In the genomic region with DNA sequence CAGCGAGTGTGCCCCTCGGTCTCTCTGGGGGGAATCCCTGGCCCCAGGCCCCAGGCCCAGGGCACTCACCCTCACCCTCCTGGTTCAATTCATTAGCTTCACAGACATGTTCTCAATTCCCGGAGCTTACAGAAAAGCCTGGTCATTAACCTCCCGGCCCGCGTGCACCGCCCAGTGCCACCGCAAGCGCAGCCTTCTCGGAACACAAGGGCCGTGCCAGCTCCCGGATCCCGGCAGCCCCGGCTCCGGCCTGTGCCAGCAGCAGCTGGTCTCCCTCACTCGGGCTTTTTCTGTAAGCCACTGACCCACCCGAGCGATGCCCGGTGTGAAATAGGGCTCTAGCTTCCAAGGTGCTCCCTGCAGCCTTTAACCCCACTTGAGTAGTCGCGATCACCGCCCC, we compare ENCODE assay signal across 7 mouse cellular contexts. TPM values are rescaled to one million over a fixed set of nuclear protein-coding genes. Genes with fewer than 3 reads are reported as not detected.
DNase-seq lines count a peak whose midpoint lies in the region; ATAC-seq lines count a peak whose summit lies in the region.

No protein-coding gene starts in this region.

- peak; percentile 19 to 32 for DNase-seq in layer of hippocampus, postnatal 10 days (ENCODE audit: low spot score in 2 of 2)
- DNase-seq in layer of hippocampus, adult 11-12 months (ENCODE audit: low spot score) = no peak
- DNase-seq in hindbrain, embryonic 11.5 days (ENCODE audit: low spot score) = peak; percentile 44
- peak; percentile 54 for DNase-seq in midbrain, embryonic 14.5 days
- DNase-seq in MN1 (ENCODE audit: low spot score) = no peak
- DNase-seq in ovary, postnatal 10 days (ENCODE audit: low spot score) = no peak

- H3K27ac ChIP-seq in embryonic facial prominence, embryonic 13.5 days = peak overlapping the region; percentile 72
- H3K27ac ChIP-seq in hindbrain, embryonic 11.5 days (ENCODE audit: low read depth, low read length) = no peak overlapping the region
- no peak overlapping the region for H3K27ac ChIP-seq in midbrain, embryonic 14.5 days (replicated peaks; ENCODE audit: low read depth, low read length)

- H3K9me3 ChIP-seq in embryonic facial prominence, embryonic 13.5 days = no peaks in the 10 kb centered on the region
- H3K9me3 ChIP-seq in hindbrain, embryonic 11.5 days (ENCODE audit: control insufficient read depth, low read length) = no peaks in the 10 kb centered on the region
- no peaks in the 10 kb centered on the region for H3K9me3 ChIP-seq in midbrain, embryonic 14.5 days (ENCODE audit: control insufficient read depth, low read length)

- peaks cover 51% of the 10 kb centered on the region for H3K4me1 ChIP-seq in embryonic facial prominence, embryonic 13.5 days
- peaks cover 4% of the 10 kb centered on the region; the same call in 1 of the 2 replicates for H3K4me1 ChIP-seq in hindbrain, embryonic 11.5 days (replicated peaks; ENCODE audit: control insufficient read depth, insufficient read depth, low read length)
- peaks cover 8% of the 10 kb centered on the region; the same call in 1 of the 2 replicates for H3K4me1 ChIP-seq in midbrain, embryonic 14.5 days (ENCODE audit: control insufficient read depth, insufficient read depth, low read length)

- H3K4me2 ChIP-seq in embryonic facial prominence, embryonic 13.5 days = peak overlapping the region; percentile 55
- peak overlapping the region; percentile 16 for H3K4me2 ChIP-seq in hindbrain, embryonic 11.5 days (replicated peaks; ENCODE audit: low read depth, low read length)
- H3K4me2 ChIP-seq in midbrain, embryonic 14.5 days (ENCODE audit: low read length) = peak overlapping the region; percentile 34

- WGBS in embryonic facial prominence, embryonic 13.5 days = 8% methylated on average over 22 of the region's 22 CpGs
- WGBS in hindbrain, embryonic 11.5 days = 3% methylated on average over 22 of the region's 22 CpGs
- under 1% methylated on average over 22 of the region's 22 CpGs for WGBS in midbrain, embryonic 14.5 days

- ATAC-seq in embryonic facial prominence, embryonic 13.5 days (ENCODE audit: insufficient number of reproducible peaks, insufficient read depth, low FRiP score, low TSS enrichment, low read depth) = no peak; the same call in 1 of the 2 replicates
- no peak for ATAC-seq in hindbrain, embryonic 11.5 days (ENCODE audit: low FRiP score)
- no peak for ATAC-seq in midbrain, embryonic 14.5 days (ENCODE audit: low FRiP score, low TSS enrichment)

- H3K9ac ChIP-seq in embryonic facial prominence, embryonic 13.5 days = peak overlapping the region; percentile 59
- no peak overlapping the region for H3K9ac ChIP-seq in hindbrain, embryonic 11.5 days (ENCODE audit: low read depth, low read length)
- H3K9ac ChIP-seq in midbrain, embryonic 14.5 days (replicated peaks; ENCODE audit: low read length) = 0 out of 2 replicates have a peak overlapping the region, but pooled peaks have one; percentile 23

- H3K4me3 ChIP-seq in embryonic facial prominence, embryonic 13.5 days = peak overlapping the region; percentile 25
- no peak overlapping the region for H3K4me3 ChIP-seq in hindbrain, embryonic 11.5 days (ENCODE audit: low read depth, low read length)
- 0 out of 2 replicates have a peak overlapping the region, but pooled peaks have one; percentile 3 for H3K4me3 ChIP-seq in midbrain, embryonic 14.5 days (replicated peaks; ENCODE audit: low read depth, low read length)

- H3K27me3 ChIP-seq in embryonic facial prominence, embryonic 13.5 days = peaks cover 43% of the 10 kb centered on the region
- H3K27me3 ChIP-seq in hindbrain, embryonic 11.5 days (ENCODE audit: control insufficient read depth, insufficient read depth, low read length) = peaks cover 46% of the 10 kb centered on the region
- H3K27me3 ChIP-seq in midbrain, embryonic 14.5 days (ENCODE audit: control insufficient read depth, insufficient read depth, low read length) = peaks cover 35% of the 10 kb centered on the region

- H3K36me3 ChIP-seq in embryonic facial prominence, embryonic 13.5 days = no peaks in the 10 kb centered on the region
- H3K36me3 ChIP-seq in hindbrain, embryonic 11.5 days (ENCODE audit: control insufficient read depth, insufficient read depth, low read length) = no peaks in the 10 kb centered on the region
- no peaks in the 10 kb centered on the region for H3K36me3 ChIP-seq in midbrain, embryonic 14.5 days (ENCODE audit: control insufficient read depth, insufficient read depth, low read length)

RNA-seq across cellular contexts. Expression of gene Tbx3, which starts 43.8 kb away (rescaled TPM):
- 1 to 10 TPM; 3.0 to 3.6 TPM for total RNA-seq in layer of hippocampus, postnatal 10 days (2021)
- polyA plus RNA-seq in embryonic facial prominence, embryonic 13.5 days (2015; fragmentation: Nextera tagmentation; extraction: Ambion mirVana) = 63.4 and 67.0 TPM in 2 replicates
- polyA plus RNA-seq in hindbrain, embryonic 11.5 days (2014; fragmentation: Nextera tagmentation; extraction: Ambion mirVana) = 5.1 and 9.0 TPM in 2 replicates
- 0.39 and 2.4 TPM in 2 replicates for polyA plus RNA-seq in midbrain, embryonic 14.5 days (2014; fragmentation: Nextera tagmentation; extraction: Ambion mirVana)

Comparison
In these comparisons a context has a peak if more than half of its experiments do, and no peak if none do; other contexts are left out.
1. DNase-seq: peak in layer of hippocampus, postnatal 10 days (2 of 2), hindbrain, embryonic 11.5 days (single experiment) and midbrain, embryonic 14.5 days (single experiment); none in layer of hippocampus, adult 11-12 months (single experiment), MN1 (single experiment) and ovary, postnatal 10 days (single experiment).
2. Peak in every context shown above with its lines, with median percentiles within 50 percentile points of each other: H3K4me2 ChIP-seq.